Mouse (Mus musculus) lung, postnatal 0 days (tissue): ENCODE measurements around the gene Gapdh.

Source experiments
- CTCF ChIP-seq: IDR thresholded peaks from 2 replicates; pipeline ENCODE4 v1.5.1; 2016; ENCODE audit warnings: antibody characterized with exemption, mild to moderate bottlenecking
- EP300 ChIP-seq: IDR thresholded peaks from 2 replicates; pipeline ENCODE4 v1.6.1; 2016; ENCODE audit warnings: antibody characterized with exemption, mild to moderate bottlenecking, control low read depth

- TF ChIP-seq CTCF (no peak), EP300 (no peak)
Observed at GRCm38 (mm10) chr6:125213129-125213528, 46.9 kb upstream of the Gapdh start.
